Mouse (Mus musculus) ES-Bruce4 (cell line): ENCODE data around the gene Fam84a.

ENCODE experiments used
- CTCF ChIP-seq: IDR thresholded peaks from one replicate; pipeline ENCODE4 v1.8.1; 2011; ENCODE audit warnings: low read depth, low read length
- EP300 ChIP-seq: IDR thresholded peaks from 2 replicates; pipeline ENCODE4 v1.6.1; 2011; ENCODE audit warnings: low read depth, low read length; ENCODE audit not compliant: insufficient read depth
- POLR2A ChIP-seq: IDR thresholded peaks from one replicate; pipeline ENCODE4 v1.8.1; 2011; ENCODE audit warnings: low read length; ENCODE audit not compliant: insufficient read depth

- TF ChIP-seq CTCF (no peak), POLR2A (no peak), EP300 (no peak)
Measured at GRCm38 (mm10) chr12:14137046-14137445, 14.8 kb downstream of the Fam84a start.
